Mouse (Mus musculus) left cerebral cortex, adult 8-10 months (tissue): Measurements from ENCODE around the gene Mrgprh. TPM values are rescaled to one million over a fixed set of nuclear protein-coding genes. Genes with fewer than 3 reads are reported as not detected.
"Not testable (repeated sequence)": the region's sequence is repeated elsewhere in the genome, so short reads cannot be mapped to it uniquely, and the experiment has no call there.

Experiments
- DNase-seq, 2 experiments: peaks; one replicate each; pipeline ENCODE4 v3.0.0; 2022; ENCODE audit warnings: low spot score in 2 of 2
- total RNA-seq, 4 experiments: library from RNA; stranded (reverse); gene quantifications; 2 replicates each; pipeline ENCODE4 v1.2.4; 2022

Mrgprh gene
- total RNA-seq, 4 experiments from 2014 or later, result 0.33 to 0.68 (median 0.39) TPM; not detected in 1

- no peak for DNase-seq
Observed at GRCm38 (mm10) chr17:12868043-12868442, 7.8 kb upstream of the Mrgprh start, which contains the start of gene Mas1. Mas1 (minus strand) TSS chr17:12868143.

GRCm38 (mm10) chr17:12868640-12869039, 7.2 kb upstream of the Mrgprh start:
- DNase-seq, result no peak

GRCm38 (mm10) chr17:12872275-12873028, 3.4 kb upstream of the Mrgprh start:
- peak in 1 of 2 experiments; percentile 70 for DNase-seq

DNA sequence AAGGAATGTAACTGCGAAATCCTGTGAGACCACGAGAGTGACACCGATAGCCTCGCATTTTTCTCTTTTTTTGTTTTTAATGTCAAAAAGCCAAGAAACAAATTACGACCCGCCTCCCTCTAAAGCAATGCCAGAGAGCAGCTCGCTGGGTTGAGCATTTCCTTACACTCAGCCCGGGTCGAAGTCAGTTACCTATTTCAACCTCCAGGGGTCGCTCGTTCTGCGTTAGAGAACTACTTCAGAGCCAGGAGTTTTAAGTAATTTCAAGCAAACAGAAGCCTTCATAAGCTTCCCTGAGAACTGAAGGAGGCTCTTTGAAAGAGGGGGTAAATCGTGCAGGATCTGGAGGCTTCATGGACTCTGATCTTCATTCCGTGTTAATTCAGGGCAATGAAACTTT, 4.3 kb downstream of the Mrgprh start:
- DNase-seq, result peak; percentile 58 to 74

- no peak for DNase-seq
Observed at GRCm38 (mm10) chr17:12881216-12881615, 5.4 kb downstream of the Mrgprh start.

- DNase-seq, result no peak
Observed at GRCm38 (mm10) chr17:12886620-12887019, 10.8 kb downstream of the Mrgprh start.

GRCm38 (mm10) chr17:12887021-12887775, 11.4 kb downstream of the Mrgprh start:
- DNase-seq, result no peak

- no peak for DNase-seq
Observed at GRCm38 (mm10) chr17:12891054-12891453, 15.2 kb downstream of the Mrgprh start.

DNA sequence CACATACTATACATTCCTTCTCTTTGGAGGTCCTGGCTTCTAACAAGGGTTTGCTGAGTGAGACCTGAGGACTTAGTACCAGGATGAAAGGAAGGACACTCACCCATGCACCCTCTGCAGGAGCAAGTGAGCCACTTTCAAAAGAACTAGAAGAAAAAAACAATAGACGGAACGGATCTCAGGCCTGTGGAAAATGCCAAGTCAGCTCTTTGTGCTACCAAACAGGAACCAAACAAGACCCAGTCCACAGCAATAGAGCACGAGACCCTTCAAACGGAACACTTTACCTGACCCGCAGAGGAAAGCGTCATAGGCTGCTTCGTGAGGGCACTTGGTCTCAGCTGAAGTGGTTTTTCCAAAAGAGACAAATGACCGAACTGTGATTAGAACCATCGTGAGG, 16.2 kb downstream of the Mrgprh start:
- no peak for DNase-seq

DNA sequence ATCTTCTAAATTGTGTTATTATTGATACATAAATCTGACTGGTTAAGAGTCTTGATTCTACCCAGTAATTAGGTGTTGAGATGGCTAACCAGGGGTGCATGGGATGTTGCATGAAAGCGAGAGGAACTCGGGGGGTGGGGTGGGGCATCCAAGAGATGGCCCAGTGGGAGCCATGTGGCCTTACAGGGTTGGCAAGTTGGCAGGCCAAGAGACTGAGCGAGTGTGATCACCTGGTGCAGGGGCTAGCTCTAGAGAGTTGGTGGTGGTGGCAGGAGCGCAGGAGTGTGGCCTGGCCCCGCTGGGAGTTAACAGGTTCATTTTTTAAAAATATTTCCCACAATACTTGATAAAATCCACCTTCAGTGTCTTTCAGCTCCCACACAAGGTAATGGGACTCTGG, 21.8 kb downstream of the Mrgprh start:
- no peak for DNase-seq

DNA sequence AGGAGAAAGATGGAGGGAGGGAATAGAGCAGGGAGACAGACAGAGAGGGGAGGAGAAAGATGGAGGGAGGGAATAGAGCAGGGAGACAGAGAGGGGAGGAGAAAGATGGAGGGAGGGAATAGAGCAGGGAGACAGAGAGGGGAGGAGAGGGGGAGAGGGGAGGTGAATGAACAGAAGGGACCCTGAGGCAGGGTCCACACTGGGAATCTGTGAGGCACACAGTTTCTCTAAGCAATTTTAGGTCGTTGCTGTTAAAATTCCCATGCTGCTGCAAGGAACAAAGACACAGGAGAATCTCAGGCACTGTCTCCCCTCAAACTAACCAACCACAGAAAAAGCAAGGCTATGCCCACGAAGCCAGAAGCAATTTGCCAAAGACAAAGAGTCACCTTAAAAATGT, 22.8 kb downstream of the Mrgprh start:
- DNase-seq, result not testable (repeated sequence)

DNA sequence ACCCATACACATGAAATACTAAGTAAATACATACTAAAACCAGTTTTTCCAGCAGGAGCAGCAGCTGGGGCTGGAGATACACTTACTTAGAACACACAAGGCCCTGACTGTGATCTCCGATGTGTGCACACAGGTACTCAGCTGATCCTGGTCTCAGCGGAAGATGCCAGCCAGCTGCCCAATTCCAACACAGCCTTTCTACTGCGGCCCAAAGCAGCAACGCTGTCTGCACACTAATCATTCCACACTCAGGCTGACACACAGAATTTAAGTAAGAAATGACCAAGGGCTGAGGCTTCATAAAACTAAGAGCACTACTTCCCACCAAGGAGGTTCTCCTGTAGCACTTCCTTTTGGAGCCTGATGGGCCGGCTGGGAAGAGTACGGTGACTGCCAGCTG, 26.5 kb downstream of the Mrgprh start:
- no peak for DNase-seq

DNA sequence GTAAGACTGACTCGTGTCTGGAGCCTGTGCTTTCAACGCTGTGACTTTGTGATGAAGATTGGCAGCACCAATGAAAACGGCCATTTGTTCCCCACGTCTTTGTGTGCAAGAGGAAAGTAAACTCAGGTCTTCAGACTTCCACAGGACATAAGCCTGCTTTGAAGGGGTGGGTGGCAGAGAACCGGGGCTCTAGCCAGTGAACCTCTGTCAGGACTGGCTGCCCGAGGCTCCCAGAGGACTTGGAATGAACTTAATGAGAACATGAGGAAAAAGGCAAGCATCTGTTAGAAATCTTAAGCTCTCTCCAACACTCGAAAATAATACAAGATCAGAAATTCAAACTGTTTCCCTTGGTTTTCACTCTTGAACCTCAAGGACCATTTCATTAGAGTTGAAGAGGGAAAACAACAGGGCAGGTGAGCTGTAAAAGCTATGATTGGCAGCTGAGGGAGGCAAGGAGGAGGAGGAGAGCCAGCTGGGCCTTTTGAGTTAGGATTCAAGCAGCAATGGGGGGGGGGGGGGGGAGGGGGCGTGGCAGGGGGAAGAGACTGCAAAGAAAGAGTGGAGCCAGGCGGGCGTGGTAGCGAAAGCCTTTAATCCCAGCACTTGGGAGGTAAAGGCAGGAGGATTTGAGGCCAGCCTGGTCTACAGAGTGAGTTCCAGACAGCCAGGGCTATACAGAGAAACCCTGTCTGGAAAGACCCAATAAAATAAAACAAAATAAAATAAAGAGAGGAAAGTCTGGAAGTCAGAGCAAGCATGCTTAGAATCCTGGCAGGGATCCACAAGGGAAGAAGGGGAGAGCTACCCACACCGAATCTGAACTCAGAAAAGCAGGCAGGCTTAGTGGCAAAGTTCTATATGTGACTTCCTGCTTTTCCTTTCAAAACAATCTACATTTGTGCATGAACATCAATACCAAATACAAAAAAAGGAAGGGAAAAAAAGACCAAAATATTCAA, 27.8 kb downstream of the Mrgprh start:
- DNase-seq, result no peak

- DNase-seq, result no peak
Observed at GRCm38 (mm10) chr17:12904349-12904748, 28.5 kb downstream of the Mrgprh start.

DNA sequence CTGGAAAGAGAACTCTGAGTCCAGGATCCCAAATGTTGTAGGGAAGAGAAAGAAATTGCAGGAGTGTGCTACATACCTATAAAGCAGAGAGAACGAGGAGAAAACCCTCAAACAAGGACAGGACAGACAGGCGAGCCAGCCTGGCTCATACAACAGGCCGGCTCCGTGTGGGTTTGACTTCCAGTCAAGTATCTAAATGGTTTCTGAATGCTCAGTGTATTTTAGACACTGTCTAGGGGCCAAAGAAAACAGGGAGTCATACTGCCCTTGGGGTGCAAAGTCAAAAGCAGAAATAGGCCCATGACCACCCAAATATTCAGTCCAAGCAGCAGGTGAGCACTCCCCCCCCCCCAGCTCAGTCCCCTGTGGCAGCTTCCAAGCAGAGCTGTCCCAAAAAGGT, 30.0 kb downstream of the Mrgprh start:
- no peak for DNase-seq

DNA sequence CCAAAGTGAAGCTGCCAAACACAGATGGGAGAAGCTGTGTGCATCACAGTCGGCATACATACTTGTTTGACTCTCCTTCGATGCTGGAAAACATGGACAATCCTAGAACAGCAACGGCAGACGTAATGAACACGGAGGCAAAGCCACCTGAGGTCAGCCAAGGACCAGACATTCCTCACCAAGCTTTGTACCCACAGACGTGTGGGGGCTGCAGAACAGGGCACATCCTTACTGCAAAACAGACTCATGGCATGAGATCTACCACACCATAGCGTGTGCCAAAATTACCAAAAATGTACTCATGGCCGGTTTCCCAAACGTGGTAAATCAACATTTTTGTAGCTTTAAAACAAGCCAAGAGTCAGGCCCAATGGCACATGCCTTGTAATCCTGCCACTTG, 30.6 kb downstream of the Mrgprh start:
- DNase-seq, result no peak

GRCm38 (mm10) chr17:12909361-12910280, 33.8 kb downstream of the Mrgprh start, which contains the start of gene Pnldc1:
Pnldc1 (minus strand) TSS chr17:12910230.
- DNase-seq, result no peak

- no peak for DNase-seq
Observed at GRCm38 (mm10) chr17:12910391-12910790, 34.6 kb downstream of the Mrgprh start.

- no peak for DNase-seq
Observed at GRCm38 (mm10) chr17:12915488-12915880, 39.6 kb downstream of the Mrgprh start, which contains the start of gene Tcp1. Tcp1 (plus strand) TSS chr17:12915701.

GRCm38 (mm10) chr17:12915881-12916583, 40.2 kb downstream of the Mrgprh start, which contains the start of gene Mrpl18:
Mrpl18 (minus strand) TSS chr17:12916345.
- peak; percentile 92 to 100 for DNase-seq
